Mouse (Mus musculus) kidney, adult 8-10 months (tissue): ENCODE results near the gene Tmem25.
A peak's percentile ranks its signal among the peaks of the same experiment; 100 is the strongest.

Experiments used
- DNase-seq, 2 experiments: peaks; one replicate each; pipeline ENCODE4 v3.0.0; 2022

Gene Tmem25

DNA sequence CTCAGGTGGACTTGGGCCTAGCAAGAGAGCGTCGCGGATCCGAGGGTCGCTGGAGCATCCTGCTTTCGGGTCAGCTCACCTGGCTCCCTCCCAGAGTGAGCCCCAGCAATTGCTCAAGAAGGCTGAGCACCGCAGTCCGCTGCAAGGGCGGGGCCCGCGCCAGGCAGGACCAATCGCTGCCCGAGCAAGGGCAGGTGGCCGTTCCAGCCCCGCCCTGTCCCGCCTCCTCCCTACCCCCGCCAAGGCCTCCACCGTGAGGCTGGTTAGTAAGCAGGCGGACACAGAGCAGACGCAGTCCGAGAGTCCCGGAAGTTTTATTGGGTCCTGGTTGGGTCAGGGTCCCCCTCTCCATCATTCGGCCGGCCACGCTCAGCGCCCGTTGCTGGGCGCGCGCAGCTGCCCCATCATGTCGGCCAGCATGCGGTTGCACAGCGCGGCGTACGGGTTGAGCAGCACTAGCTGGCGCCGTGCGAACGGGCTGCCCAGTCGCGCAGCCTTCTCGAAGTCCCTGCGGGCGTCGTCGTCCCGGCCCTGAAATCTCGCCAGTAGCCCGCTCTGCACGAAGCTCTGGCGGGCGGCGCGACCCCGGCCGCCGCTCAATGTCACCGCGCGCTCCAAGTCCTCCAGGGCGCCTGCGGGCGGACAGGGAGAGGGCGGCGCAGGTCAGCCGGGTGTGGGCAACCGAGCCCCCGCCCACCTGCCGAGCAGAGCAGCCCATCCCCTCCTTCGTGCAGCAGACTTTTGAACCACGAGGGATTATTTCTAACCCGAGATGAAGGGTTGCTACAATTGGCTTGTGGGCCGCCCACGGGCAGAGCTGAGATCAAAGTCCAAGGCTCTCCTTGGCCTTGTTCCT lies at the start of gene Tmem25:
TSS of gene Tmem25 (minus strand) at position 206 of the 856 bp plus-strand sequence.
- DNase-seq = peak; percentile 93 to 94

DNA sequence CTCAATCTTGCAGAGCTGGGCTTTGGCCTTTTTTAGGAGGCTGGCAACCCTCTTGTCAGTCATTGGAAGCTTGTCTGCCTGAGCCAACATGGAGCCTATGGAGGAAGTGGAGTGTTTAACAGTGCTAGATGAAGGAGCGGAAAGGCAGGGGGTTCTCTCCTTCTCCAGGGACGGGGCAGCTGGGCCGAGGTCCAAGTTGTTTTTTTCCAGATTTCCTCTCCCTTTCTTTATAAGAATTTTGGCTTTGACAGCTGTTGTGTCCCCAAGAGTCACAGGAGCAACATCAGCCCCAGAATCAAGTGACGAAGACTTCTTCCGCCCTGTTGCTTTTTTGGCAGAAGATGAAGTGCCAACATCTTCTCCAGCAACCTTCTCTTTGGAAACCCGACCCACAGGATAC lies 48.3 kb upstream of the Tmem25 start:
- no peak for DNase-seq

GRCm38 (mm10) chr9:44841241-44841640 lies 42.1 kb upstream of the Tmem25 start:
- DNase-seq = peak; percentile 38 to 45

DNA sequence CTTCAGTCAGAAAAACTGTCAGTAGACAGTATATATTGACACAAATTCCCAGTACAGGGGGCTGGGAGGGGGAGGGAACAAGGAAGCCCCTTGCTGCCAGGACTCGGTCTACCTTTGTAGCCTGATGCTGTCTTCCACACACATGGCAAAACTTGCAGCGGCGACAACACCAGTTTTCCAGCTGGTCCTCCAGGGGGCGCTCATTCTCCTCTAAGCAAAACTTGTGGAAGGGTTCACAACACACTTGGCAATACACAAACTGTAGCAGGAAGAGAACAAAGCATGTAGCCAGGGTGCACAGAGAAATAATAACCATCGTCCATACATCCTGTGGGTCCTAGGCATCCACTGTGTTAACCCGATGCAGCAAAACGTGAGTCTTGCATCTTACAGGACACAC lies 37.3 kb upstream of the Tmem25 start:
- DNase-seq = peak; percentile 35 to 73

DNA sequence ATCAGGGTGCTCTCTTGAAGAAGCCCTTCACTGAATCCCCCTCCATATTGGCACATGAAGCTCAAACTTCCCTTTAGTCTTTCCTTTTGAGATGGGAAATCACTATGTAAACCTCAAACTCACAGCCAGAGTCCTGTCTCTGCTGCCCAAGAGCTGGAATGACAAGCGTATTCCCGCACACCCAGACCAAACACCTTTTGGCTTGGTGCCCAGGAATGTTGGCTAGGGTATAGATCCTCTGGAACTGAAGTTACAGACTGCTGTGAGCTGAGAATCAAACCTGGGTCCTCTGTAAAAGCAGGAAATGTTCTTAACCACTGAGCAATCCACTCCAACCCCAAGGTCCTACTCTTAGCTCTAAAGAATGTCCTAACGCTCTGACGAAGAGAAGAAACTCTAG lies 33.2 kb upstream of the Tmem25 start:
- peak; percentile 33 to 60 for DNase-seq

DNA sequence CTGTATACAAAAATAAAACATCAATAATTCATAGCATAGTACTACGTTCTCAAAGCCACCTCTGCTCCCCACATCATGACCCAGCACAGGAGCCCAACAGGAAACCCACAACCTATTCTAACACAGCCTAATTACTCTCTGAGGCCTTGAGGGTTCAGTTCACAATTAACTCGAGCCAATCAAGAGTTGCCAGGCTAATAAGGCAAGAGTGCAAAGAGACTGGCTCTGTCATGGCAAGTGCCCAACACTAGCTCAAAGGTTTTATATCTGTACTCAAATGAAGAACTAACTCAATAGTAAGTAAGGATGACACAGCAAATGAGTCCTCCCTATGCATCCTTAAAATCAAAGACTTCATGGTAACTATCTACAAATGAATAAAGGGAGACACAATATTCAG lies 31.4 kb upstream of the Tmem25 start:
- peak; percentile 21 to 37 for DNase-seq

DNA sequence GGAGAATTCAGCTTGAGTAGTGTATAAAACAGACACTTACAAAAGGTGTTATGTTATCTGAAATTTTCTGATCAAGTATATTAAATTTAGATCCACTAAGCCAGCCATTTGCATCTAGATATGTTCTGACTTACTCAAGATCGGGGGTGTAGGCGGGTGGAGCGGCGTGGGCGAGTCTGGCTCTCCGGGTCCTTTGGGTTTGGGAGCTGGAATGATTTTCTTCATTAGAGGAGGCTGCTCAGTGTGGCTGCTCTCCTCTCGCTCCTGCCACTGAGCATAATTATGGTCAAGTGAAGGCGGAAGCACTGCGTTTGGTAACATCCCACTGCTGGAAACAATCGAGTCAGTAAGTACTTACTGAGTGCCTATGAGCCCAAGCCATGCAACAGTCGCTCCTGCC lies 29.8 kb upstream of the Tmem25 start:
- no peak for DNase-seq

GRCm38 (mm10) chr9:44826660-44827059 lies 27.6 kb upstream of the Tmem25 start:
- no peak for DNase-seq

DNA sequence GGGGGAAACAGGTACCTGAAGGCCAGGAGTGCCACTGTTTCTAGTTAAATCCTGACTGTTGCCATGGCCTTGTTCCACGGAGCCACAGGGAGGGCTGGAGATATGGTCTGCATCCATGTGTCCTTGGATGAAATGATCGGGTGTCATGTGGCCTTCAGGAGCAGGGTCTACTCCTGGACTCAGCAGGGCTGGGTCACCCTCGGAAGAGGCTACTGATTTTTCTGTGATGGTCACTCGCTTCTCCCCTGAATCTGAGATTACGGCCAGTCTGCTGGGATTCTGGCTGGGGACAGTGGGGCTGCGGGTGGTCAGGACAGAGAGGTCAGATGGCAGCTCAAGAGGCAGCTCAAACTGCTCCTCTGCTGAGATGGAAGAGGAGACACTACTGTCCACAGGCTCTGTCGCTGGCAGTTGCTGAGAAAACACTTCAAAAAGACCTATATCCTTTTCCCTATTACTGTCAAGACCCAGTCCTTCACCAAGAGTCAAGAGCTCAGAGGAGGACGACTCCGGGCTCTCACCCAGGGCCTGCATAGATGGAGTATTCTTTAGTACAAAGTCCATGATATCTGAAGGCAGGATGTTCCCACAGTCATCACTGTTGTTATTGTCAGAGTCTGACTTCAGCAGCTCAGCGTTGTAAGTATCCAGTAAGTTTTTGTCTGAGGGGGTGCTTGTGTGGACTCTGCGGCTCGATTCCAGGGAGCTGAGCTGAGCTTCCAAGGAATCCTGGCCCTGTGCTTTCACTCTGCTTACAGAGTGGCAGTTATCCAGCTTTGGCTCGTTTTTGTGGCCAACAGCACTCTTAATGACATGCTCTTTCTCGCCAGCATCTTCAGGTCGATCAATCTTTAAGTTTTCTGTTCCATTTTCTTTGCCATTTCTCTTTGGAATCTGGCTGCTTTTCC lies 21.1 kb upstream of the Tmem25 start:
- no peak for DNase-seq

DNA sequence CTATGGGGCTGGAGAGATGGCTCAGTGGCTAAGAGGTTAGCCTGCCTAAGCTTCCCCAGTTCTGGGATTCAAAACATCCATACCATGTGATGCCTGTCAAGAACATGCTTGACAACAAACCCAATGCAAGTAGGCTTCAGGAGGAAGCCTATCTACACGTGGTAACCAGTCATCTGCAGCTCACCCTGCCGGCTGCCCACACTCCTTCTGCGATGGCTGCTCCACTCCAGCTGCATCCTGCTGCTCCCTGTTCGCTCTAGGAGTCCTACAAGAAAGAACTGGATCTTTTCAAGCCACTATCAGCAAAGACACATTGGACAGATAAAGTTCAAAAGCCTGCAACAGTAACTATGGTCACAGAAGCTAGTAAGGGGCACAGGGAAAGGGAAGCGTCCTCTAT lies 18.4 kb upstream of the Tmem25 start:
- no peak for DNase-seq

DNA sequence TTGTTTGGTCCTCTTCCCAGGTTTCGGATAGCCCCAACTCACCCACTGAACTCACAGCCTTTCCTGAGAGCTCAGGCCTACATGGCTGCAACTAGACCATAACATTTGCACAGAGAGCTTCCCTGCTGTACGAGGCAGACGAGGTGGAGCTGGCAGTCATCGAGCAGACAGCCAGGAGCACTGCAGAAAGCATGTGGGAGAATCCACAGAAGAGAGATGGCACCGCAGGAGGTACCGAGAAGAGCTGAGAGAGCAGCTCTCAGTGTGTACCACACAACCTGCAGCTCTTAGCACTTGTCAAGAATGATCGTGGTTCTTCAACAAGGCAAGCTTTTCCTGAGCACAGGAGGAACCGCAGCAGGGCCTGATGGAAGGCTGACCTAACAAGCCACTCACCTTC lies 15.1 kb upstream of the Tmem25 start:
- no peak for DNase-seq

DNA sequence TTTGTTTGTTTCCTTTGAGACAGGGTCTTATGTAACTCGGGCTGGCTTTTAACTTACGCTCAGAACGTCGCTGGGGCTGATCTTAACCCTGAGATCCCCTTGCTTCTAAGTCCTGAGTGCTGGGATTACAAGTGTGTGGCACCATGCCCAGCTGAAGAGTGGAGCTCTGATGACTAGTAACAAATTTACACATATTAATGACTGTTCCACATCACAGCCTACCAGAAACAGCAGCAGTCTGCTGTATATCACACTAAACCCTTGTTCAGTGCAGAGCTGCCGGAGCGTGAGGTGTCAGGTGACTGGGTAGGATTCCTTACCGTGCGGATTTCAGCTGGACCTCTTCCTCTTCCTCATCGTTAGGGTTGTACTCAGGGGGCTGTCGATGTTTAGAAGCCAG lies 11.2 kb upstream of the Tmem25 start:
- peak in 1 of 2 experiments; percentile 40 for DNase-seq

GRCm38 (mm10) chr9:44807778-44808177 lies 8.7 kb upstream of the Tmem25 start:
- DNase-seq = no peak

- no peak for DNase-seq
Observed at GRCm38 (mm10) chr9:44807141-44807540, 8.0 kb upstream of the Tmem25 start.

DNA sequence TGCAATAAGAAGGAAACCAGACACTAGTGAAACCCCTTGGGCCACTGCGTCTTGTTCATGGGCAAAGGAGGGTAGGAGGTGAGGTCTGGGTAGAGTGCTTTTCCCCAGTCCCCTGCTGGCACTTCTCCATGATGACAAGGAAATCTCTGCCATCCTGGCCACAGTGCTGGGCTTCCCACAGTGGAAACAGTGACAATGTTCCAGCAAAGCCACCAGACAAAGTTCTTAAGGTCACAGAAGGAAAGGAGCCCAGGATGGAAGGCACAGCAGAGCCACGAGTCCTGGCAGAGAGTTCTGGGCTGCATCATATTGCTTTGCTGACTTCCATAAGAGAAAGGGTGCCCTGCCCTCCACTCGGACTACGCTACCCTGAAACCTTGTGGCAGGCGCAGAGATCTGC lies 6.4 kb upstream of the Tmem25 start:
- no peak for DNase-seq

DNA sequence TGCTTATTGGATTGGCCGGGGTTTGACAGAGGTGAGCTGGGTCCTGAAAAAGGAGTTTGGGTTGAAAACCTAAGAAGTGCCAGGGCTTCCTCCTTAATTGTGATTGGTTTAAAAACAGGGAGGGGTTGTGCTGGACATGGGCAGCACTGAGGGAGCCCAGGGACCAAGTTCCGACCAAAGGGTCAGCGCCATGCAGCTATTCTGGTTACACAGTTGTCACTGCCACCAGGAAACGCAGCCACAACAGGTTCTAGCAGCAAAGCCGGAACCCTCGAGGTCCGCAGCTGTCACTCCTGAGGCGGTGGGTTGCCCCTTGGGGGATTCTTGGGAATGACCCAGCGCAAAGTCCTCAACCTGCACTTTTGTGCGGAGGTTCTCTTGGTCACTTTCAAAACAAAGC lies 5.6 kb upstream of the Tmem25 start:
- peak; percentile 61 for DNase-seq

GRCm38 (mm10) chr9:44802808-44803450 lies 3.8 kb upstream of the Tmem25 start, which contains the start of gene Ttc36:
Gene Ttc36 (minus strand): TSS chr9:44803072.
- DNase-seq = peak; percentile 88 to 90

- peak; percentile 49 to 50 for DNase-seq
Observed at GRCm38 (mm10) chr9:44801669-44802068, 2.6 kb upstream of the Tmem25 start.

DNA sequence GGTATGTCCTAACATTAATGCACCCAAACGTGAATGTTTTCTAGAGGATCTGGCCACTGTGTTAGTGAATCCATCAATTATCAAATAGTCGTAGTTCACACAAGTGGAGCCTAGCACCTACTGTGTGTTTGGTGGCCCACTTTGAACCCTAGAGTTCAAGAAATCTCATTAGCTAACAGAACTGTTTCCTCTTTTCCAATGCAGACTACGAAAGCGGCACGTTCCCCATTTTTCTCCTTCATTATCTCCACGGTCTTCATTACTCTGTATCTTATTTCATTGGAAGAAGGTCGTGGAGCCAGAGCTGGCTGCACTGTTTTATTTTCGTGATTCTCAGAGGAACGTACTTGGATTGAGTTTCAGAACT lies 834 bp upstream of the Tmem25 start:
- no peak for DNase-seq

DNA sequence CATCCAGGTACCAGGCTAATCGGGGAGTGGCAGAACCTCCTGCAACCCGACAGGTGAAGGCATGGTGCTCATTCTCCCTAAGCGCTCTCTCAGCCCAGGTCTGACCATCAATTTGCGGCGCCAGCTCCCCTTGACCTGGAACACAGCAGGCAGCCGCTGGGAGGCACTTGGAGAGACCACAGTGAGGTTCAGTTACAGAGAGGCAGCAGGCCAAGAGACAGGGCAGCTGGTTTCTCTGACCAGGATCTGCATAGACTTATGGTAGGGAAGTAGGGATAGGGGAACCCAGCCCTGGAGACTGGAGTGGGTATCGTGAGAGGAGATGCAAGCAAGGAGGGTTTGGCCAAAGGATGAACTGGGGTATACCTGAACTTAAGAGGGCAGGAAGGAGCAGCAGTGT lies 809 bp downstream of the Tmem25 start:
- DNase-seq = no peak

DNA sequence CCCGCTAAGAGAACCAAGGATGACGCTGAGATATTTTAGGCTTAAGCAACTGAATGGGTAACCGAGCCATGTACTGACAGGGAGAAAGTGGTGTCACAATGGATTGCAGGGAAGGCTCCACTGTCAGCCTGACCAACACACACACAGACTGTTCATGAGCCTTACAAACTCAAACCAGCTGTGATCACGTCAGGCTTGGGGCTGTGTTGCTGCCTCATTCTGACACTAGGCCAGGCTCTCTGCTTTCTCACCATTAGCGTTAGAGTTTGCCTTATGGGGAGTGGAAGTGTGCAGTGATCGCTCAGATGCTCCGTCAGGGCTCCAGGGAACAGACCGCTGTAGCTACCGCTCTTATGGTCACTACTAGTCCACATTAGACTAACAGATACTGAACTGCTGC lies 6.3 kb downstream of the Tmem25 start:
- DNase-seq = no peak

DNA sequence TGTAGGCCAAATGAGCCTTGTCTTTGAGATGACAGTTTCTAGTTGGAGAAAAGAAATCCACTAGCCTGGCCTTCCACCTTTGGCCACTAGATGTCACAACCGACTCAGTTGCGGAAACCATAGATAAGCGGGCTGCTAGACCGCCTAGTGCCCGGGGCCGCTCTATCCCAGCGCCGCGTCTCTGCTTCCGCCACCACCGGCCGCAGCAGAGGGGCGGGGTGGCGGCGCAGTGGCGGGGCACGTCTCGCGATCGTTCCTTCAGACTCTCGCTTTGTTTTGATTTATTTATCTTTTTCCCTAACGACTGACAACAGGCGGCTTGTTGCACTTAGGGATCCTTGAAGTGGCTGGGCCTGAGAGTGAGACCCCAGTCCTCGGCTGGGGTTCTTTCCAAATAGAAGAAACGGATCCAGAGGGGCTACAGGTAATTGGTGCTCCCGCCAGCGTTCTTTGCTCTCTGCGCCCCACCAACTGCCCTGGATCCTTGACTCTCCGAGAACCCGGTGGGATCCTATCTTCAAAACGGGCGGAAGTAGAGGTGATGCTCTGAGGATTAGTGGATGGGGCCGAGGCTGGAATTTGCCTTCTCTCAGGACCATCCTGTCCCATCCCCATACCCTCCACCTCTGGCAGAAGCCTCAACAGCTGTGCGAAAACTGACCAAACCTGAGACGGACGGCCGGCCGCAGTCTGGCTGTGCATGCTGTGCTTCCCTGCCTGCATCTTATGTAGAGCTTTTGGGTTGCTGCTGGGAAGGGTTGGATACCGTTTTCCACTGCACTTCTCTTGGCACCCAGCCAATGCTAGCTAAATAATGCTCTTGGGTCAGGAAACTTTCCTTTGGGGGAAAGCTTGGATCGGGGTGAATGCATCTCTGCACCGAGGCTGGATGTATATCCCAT lies 26.1 kb downstream of the Tmem25 start:
- DNase-seq = peak; percentile 94 to 98
